Mouse (Mus musculus): ENCODE measurements around the gene Lamc1.
"Not testable (repeated sequence)": the region's sequence is repeated elsewhere in the genome, so short reads cannot be mapped to it uniquely, and the experiment has no call there.

Gene Lamc1

DNA sequence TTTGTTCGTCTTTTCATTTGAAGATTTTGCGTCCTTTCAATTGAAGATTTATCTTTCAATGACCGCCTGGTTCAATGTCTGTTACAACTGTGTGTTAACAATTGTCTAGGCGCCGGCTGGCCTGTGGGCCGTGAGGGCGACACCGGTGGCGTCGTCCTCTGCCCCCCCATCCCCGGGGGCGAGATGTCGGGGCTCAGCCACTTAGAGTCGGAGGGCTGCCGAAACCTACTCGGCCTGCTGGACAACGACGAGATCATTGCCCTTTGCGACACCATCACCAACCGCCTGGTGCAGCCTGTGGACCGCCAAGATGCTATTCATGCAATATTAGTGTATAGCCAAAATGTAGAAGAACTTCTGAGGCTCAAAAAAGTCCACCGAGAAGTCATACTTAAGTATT is 27.3 kb downstream of the Lamc1 start:
- not testable (repeated sequence) for DNase-seq (ENCODE audit: low read depth, low spot score)

GRCm38 (mm10) chr1:153299436-153299835 is 33.1 kb downstream of the Lamc1 start:
- not testable (repeated sequence) for DNase-seq (ENCODE audit: low read depth, low spot score)

DNA sequence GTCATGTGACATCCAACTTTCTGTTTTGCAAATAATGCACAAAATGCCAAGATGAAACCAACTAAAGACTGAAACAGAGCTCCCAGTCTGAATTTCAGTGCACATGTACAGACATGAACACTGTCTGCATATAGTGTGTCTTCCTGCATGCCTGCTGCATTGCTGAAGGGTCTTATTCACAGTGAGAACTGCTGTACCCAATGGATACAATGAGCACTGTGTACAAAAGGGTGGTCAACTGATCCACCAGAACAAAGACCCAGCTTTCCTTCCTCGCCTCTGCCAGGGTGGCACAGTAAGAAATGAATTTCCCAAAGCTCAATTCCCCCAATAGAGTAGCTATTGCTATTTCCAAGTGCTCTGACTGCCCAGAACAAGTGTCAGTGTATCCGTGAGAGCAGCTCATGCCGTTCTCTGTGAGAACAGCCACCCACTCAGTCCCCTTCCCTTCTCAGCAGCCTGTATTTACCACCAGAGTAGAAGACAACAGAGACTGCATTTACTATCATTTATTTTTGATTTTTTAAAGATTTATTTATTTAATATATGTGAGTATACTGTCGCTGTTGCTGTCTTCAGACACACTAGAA is 34.7 kb downstream of the Lamc1 start:
- DNase-seq (ENCODE audit: low read depth, low spot score): not testable (repeated sequence)

DNA sequence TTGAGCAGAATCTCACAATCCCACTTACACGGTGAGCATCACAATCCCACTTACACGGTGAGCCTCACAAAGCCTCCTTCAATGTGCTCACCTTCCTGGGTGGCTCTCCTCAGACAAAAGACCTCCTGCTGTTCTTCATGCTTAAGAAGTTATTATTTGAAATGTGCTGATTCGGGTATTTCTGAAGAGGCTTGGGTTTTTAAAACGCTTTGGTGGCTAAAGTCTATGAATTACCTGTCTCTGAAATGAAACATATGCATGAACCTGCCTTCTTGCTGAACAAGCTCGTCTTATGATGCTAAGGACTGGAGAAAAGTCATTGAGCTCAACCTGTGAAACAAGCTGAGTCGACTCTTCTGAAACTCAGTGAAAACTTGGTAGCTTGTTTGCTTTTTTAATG is 36.6 kb downstream of the Lamc1 start:
- DNase-seq (ENCODE audit: low read depth, low spot score): no peak

GRCm38 (mm10) chr1:153292892-153293291 is 39.7 kb downstream of the Lamc1 start:
- DNase-seq (ENCODE audit: low read depth, low spot score): no peak

DNA sequence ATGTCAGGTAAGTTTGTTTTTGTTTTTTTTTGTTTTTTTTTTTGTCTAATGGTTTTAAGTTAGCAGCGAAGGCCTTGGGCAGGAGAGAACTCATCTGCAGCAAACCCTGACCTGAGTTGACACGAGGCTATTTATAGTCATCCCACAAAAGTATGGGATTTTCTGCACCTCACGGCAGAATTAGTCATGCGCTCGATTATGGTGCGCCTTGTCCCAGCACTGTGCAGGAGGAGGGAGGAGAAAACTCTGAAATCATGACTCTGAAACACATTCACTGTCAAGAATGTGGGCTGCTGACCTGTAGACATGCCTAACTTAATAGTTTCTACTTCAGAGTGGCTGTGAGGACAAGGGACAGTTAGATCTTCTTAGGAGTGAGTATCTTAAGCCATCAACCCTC is 40.4 kb downstream of the Lamc1 start:
- no peak for DNase-seq (ENCODE audit: low read depth, low spot score)

- DNase-seq (ENCODE audit: low read depth, low spot score): no peak
Observed at GRCm38 (mm10) chr1:153291416-153291815, 41.2 kb downstream of the Lamc1 start.

DNA sequence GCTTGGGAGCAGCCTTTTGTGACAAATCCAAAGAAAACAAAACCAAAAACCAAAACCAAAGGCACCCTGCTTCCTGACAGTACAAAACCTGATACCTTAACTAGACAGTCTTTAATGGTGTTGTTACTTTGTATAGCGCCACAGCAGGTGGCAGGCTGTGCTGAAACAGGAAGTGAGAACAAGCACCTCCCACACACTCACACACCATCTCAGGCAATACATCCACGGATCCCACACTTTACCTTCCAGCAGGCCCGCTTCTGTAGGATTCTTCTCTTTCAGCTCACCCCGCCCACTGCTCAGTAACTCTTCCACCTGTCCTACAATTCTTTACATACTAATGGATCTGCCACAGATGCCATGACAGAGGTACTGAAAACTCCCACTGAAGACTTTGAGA is 44.6 kb downstream of the Lamc1 start:
- no peak for DNase-seq (ENCODE audit: low read depth, low spot score)

DNA sequence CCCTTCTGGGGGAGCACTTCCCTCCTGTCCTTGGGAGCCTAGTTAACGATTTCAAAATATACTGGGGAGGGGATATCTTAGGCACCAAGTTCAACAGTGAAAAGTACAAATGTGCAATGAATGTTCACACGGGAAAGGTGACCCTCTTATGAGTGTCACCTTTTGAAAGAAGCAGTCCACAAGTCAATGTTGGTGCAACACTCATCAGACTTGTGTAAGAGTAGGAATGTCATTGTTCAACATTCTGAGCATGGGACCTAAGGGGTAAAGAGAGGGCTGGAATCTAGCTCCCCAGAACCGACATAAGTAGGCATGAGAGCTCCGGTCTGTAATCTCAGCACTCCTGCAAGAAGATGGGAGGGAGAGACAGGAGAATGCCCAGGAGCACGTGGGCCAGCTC is 45.1 kb downstream of the Lamc1 start:
- no peak for DNase-seq (ENCODE audit: low read depth, low spot score)

- DNase-seq (ENCODE audit: low read depth, low spot score): no peak
Observed at GRCm38 (mm10) chr1:153286216-153286615, 46.4 kb downstream of the Lamc1 start.

GRCm38 (mm10) chr1:153285188-153285587 is 47.4 kb downstream of the Lamc1 start:
- DNase-seq (ENCODE audit: low read depth, low spot score): no peak

- DNase-seq (ENCODE audit: low read depth, low spot score): no peak
Observed at GRCm38 (mm10) chr1:153282342-153282975, 50.1 kb downstream of the Lamc1 start.

DNA sequence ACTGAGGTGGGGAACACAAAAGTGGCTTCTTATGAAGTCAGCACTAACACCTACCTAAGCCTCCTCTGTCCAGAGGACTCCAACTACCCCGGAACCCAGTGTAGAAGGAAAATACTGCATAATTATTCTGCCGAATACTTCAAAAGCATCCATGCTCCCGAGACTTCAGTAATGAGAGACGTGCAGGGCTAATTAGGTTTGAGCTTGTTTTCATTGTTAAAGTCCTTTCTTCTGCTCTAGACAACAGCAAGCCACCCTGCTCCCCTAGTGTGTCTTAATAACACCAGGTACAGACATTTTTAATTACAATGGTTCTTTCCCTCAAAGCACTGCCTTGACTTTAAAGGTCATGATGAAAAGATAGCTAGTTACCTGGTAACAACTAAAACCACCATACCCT is 51.1 kb downstream of the Lamc1 start:
- DNase-seq (ENCODE audit: low read depth, low spot score): no peak

DNA sequence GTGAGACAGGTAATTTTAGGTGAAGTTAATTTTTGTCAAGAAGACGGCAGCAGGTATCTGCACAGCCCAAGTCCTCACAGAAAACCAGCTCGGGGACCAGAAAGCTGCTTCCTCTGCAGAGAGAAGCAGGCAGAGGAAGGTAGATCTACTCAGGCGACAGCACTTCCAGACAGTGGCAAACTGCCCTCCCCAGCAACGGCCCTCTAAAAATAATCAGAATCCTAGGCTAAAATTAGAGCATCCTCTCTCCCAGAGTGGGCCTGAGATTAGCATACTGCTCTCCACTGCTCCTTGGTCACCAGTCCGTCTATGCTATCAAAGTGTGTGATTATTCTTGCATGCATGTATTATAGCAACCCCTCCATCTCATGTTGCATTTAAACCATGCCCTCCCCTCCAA is 52.2 kb downstream of the Lamc1 start:
- no peak for DNase-seq (ENCODE audit: low read depth, low spot score)

GRCm38 (mm10) chr1:153278028-153278613 is 54.5 kb downstream of the Lamc1 start:
- DNase-seq (ENCODE audit: low read depth, low spot score): no peak

GRCm38 (mm10) chr1:153275466-153275865 is 57.1 kb downstream of the Lamc1 start:
- DNase-seq (ENCODE audit: low read depth, low spot score): no peak

- DNase-seq (ENCODE audit: low read depth, low spot score): no peak
Observed at GRCm38 (mm10) chr1:153274611-153275010, 58.0 kb downstream of the Lamc1 start.

GRCm38 (mm10) chr1:153273657-153274056 is 58.9 kb downstream of the Lamc1 start:
- no peak for DNase-seq (ENCODE audit: low read depth, low spot score)

GRCm38 (mm10) chr1:153270827-153271226 is 61.8 kb downstream of the Lamc1 start:
- DNase-seq (ENCODE audit: low read depth, low spot score): no peak

DNA sequence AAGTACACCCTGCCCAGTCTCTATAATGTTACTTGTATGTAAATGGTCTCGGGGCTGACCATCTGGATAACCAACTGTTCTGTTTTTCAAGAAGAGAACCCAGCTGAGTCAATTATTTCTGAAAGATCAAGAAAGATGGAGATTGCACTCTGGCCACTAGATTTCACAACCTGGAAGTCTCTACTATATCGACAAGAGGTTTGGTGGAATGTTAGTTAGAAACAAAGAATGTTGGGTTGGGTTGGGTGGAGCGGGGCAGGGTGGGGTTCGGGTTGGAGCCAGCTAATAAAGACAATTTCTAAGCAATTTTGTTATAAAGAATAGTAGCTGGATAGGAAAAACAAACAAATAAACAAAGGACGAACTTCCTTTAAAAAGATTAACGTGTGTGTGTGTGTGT is 62.9 kb downstream of the Lamc1 start:
- no peak for DNase-seq (ENCODE audit: low read depth, low spot score)

DNA sequence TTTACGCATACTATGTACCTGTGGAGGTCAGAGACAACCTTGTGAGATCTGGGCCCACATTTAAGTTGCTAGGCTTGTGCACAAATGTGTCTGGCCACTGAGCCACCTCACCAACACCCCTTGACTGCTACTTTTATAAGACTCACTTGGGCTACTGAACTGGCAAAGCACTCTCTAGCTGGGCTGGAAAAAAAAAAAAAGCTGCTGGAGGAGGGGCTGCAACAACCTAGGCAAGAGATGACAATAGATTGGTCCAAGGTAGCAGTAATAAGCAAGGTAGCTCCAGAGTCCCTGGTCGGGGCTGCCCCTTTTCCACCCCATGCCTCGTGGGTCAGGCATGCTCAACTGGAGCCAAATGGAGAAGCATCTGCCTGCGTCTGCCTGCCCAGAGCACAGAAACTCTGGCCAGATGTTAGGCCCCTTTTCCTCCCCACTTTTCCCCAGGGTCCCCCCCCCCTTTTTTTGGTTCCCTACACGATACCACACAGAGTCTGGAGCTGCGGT is 63.7 kb downstream of the Lamc1 start:
- DNase-seq (ENCODE audit: low read depth, low spot score): no peak

- DNase-seq (ENCODE audit: low read depth, low spot score): no peak
Observed at GRCm38 (mm10) chr1:153268306-153268705, 64.3 kb downstream of the Lamc1 start.

DNA sequence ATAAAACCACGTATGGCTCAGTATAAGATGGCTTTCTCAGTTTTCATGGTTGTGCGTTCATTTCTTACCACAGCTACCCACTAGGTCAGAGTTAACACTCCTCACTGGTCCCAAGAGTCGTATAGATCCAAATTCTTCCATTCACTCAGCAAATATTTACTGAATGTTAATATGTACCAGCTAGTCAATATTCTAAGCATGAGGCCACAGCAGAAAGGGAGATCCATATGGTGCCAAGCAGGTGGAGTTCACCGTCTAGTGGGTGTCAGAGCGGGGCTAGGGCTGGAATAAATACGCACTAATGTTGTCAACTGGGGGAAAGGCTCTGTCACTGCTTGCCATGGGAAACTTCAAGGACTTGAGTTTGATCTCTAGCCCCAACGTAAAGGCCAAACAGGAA is 64.9 kb downstream of the Lamc1 start:
- no peak for DNase-seq (ENCODE audit: low read depth, low spot score)

All from retina, postnatal 7 days (tissue).